Mouse (Mus musculus) T-cell, adult 66 days (primary cell): Measurements from ENCODE around the gene Pik3cg. TPM values are rescaled to one million over a fixed set of nuclear protein-coding genes. Genes with fewer than 3 reads are reported as not detected.

Experiments
- total RNA-seq, 2 experiments: library from RNA; stranded (reverse); gene quantifications; 3 replicates in 1 of 2; 4 replicates in 1 of 2; pipeline ENCODE4 v1.2.4; 2023

Pik3cg gene
- total RNA-seq = 10 to 100 TPM; 38.7 to 43.3 TPM

DNA sequence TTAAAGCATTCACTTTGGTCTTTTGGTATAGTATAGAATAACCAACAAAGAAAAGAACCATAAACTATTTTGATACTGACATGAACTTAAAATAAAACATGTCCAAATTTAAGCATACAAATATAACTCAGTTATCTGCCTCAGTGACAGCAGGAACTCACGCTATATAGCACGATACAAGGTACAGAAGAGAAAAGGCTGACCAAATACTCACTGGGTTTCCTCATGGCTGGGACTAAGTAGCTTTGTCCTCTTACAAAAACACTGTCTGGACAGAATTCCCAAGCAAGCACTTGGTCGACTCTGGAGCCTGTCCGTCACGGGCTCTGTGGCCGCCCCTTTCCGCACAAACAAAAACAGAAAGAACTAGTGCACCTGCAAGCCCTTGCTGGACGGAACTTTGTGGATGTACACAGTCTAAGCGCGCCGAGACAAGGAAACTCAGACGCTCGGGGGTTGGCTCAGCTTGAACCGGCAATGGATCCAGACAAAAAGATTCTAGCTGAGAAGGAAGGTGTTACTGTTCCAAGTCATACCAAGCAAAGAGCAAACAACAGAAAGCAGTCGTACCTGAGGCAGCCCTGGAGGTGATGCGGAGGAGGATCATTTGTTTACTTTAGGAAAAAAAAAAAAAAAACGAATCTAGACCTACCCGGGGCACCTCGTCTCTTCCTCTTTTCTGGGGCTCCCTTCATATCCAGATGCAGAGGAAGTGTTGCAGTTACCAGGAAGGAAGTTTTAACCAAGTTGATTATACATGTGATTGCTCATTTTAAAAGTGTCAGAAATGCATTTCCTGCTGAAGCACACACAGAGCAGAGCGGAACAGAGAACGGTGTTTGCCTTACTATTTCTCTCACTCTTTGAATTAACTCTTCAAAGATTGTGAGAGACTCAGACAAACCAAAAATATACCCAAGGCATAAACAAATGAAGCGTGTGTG, at the start of gene Pik3cg:
TSS of gene Pik3cg (minus strand) at position 712 of the 944 bp plus-strand sequence.

Other genes starting within 250 kb of the Pik3cg start
- 1 to 10 TPM; 3.3 to 4.0 TPM for gene Prkar2b, start 147.4 kb downstream of the Pik3cg start, total RNA-seq
- 10 to 100 TPM; 14.4 to 15.6 TPM for gene Ccdc71l, start 170.0 kb upstream of the Pik3cg start, total RNA-seq